Mouse (Mus musculus) CD4-positive, CD25-positive, alpha-beta regulatory T cell, adult 9 weeks (primary cell): ENCODE data around the gene Psg20. TPM values are rescaled to one million over a fixed set of nuclear protein-coding genes. Genes with fewer than 3 reads are reported as not detected.

Experiments used
- polyA plus RNA-seq: library from polyadenylated mRNA; unstranded; fragments of 100-300 nt; shearing (Covaris generic); gene quantifications from one replicate; pipeline ENCODE4 v1.2.1, GENCODE M21; 2017

Gene Psg20
- not detected for polyA plus RNA-seq

GRCm38 (mm10) chr7:18686085-18686484 lies at the start of gene Psg20:
Gene Psg20, minus strand, starts transcription at chr7:18686185.

DNA sequence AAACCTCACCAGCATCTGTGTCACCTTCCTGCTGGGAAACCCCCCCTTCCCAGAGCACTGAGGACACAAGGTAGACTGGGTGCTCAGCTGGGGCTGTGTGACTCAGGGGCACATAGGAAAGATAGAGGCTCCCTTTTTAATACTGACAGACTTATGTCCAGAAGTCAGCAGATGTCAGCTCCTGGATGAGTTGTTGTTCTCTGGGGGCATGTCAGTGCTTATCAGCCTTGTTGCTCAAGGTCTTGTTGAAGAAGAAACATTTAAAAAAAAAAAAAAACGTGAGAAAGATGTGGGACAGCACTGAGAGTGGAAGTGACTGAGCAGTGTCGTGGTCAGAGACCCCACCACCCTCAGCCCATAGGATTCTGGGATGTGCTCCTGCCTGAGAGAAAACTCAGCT lies 31.8 kb upstream of the Psg20 start, which contains the start of gene Psg22:
Psg22 (plus strand) TSS at position 301 of the 400 bp plus-strand sequence.

GRCm38 (mm10) chr7:18656625-18657024 lies 29.4 kb downstream of the Psg20 start, which contains the start of gene Psg21:
Gene Psg21, minus strand, starts transcription at chr7:18656725.

Other genes starting within 250 kb of the Psg20 start
- gene Psg26, start 202.0 kb downstream of the Psg20 start, polyA plus RNA-seq = not detected
- not detected for gene Psg25, start 153.9 kb downstream of the Psg20 start, polyA plus RNA-seq
- gene Psg27, start 118.9 kb downstream of the Psg20 start, polyA plus RNA-seq = not detected
- gene Psg23, start 69.7 kb downstream of the Psg20 start, polyA plus RNA-seq = not detected
- not detected for gene Psg21, start 29.5 kb downstream of the Psg20 start, polyA plus RNA-seq
- not detected for gene Psg22, start 31.9 kb upstream of the Psg20 start, polyA plus RNA-seq
- not detected for gene Psg19, start 112.3 kb upstream of the Psg20 start, polyA plus RNA-seq
- not detected for gene Psg17, start 135.4 kb upstream of the Psg20 start, polyA plus RNA-seq
- not detected for gene Mill2, start 153.8 kb upstream of the Psg20 start, polyA plus RNA-seq
- gene Pglyrp1, start 185.1 kb upstream of the Psg20 start, polyA plus RNA-seq = 189 TPM
- 20.1 TPM for gene Ccdc61, start 224.2 kb upstream of the Psg20 start, polyA plus RNA-seq
- 0.06 TPM for gene Nova2, start 239.7 kb upstream of the Psg20 start, polyA plus RNA-seq